Mouse (Mus musculus): ENCODE data around the gene Jade1.

DNA sequence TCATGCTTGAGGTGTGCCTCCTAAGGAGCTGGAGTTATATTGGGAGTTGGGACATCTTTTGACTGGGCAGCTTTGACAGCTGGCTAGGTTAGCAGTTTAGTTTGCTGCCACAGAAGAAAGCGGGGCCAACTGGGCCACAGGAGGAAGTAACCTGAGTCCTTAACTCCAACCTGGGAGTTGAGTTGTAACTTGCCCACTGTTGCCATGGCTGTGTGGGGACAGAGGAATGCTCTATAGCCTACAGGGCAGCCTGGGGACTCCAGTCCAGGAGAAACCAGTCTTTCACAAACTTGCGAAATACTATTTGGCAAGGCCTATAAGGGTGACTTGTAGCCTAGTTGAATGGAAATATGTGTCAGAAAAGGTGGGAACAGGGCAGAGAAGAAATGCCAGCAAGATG lies 46.1 kb upstream of the Jade1 start:
- TF ChIP-seq CTCF (IDR thresholded peaks at IDR 0.05; ENCODE audit: low read depth): no peak
- no peak for TF ChIP-seq EP300 (optimal IDR thresholded peaks at IDR 0.05)

Measured in stomach, postnatal 0 days (tissue).